Mouse (Mus musculus) adrenal gland (tissue): ENCODE data around the gene Ip6k2.

ENCODE experiments used
- intact Hi-C: fragments of 180-260 bp; cut with DNase I; formaldehyde crosslinking; loops from one replicate; pipeline ENCODE4 v1.15.1; 2025
- long read RNA-seq, 2 experiments: library from polyadenylated mRNA; unstranded; transcript quantifications; one replicate each; pipeline ENCODE4 v2.0.0; 2020; ENCODE audit warnings: borderline replicate concordance in 1 of 2; ENCODE audit not compliant: insufficient replicate concordance in 1 of 2

Ip6k2 gene
- long read RNA-seq, experiment 1, transcript Ip6k2-207 (2 exons, 2,820 nt): major isoform, 7 of 15 reads
- long read RNA-seq, experiment 1, partial matches to known transcripts: 1 of 15 reads
- long read RNA-seq, experiment 1, other reads (novel, unspliced or antisense): 2 of 15 reads
- long read RNA-seq, experiment 2, transcript Ip6k2-203 (4 exons, 607 nt): minor isoform, 7 of 43 reads
- long read RNA-seq, experiment 2, transcript Ip6k2-207 (2 exons, 2,820 nt): major isoform, 11 of 43 reads
- long read RNA-seq, experiment 2, partial matches to known transcripts: 1 of 43 reads
- long read RNA-seq, experiment 2, other reads (novel, unspliced or antisense): 17 of 43 reads

DNA sequence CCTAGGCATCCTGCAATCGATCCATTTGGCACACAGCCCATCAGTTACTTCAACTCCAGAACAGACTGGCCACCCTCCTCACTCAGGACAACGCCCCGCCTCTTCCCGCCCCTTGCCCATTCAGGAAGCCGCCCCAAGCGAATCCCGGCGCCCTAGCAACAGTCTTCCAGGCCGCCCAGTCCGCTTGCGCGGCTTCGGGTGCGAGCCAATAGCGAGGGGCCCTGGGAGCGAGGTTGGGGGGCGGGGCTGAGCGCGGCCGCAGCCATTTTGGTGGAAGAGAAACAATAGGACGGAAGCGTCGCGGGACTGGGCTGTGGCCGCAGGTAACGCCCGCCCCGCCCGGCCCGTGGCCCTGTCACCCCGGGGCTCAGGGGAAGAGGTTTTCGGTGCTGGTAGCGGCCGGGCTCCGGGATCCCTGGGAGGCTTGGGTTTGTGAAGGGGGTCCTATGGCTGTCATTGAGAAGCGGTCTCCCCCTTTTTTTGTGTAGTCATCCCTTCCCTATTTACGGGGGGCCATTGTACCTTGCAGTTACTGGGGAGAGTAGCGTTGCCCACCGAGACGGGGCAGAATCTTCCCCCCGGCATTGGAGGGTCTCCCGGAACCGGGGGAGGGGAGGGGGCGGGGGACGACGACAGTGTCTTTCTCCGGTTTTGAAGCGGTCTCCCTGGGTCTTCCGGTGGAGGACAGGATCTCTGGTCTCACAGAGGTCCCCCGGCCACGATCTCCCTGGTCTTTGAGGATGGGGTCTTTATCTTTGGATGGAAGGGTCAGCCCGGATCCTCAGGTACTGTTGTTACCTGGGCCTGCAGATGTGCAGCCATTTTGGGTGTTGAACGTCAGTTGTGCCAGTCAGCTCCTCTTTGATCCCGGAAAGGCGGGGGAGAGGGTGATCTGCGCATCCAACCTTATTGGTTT is at the start of gene Ip6k2:
Ip6k2 (plus strand) TSS at position 249 of the 916 bp plus-strand sequence.
- intact Hi-C loops: no loop called here

DNA sequence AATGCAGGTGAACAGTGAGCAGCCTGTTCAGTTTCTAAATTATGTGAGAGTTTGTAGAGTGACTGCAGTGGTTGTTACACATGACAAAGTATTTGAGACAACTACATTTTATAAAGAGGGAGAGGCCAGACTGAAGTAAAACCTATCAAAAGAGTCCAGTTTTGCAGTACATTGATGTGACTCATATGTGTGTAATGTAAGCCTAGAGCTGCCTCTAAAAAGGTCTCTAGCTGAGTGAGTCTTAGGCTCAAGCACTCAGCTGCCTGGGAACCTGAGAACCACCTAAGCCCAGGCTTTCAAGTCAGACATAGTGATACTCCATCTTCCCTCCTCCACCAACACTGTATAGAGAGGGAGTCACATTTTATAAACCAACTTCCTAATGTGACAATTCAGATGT is 49.0 kb upstream of the Ip6k2 start:
- intact Hi-C loops: no loop called here

DNA sequence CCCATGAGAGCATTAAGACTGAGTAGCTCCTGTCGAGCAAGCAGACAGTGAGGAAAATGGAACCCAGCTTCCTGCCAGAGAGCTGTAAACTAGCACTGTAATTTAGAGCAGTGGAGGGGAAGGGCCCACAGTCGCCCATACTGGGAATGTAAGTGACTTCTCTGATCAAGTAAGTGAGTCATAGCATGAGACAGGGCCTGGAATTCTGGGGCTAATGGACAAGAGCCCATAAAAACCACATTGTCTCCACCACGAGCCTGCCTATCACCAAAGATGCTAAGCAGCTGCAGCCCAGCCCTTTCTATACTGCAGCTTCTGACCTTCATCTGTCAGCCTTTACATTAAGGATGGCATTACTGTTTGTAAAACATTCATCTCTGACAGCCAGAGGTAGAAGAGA is 44.4 kb upstream of the Ip6k2 start:
- intact Hi-C loops: no loop called here

DNA sequence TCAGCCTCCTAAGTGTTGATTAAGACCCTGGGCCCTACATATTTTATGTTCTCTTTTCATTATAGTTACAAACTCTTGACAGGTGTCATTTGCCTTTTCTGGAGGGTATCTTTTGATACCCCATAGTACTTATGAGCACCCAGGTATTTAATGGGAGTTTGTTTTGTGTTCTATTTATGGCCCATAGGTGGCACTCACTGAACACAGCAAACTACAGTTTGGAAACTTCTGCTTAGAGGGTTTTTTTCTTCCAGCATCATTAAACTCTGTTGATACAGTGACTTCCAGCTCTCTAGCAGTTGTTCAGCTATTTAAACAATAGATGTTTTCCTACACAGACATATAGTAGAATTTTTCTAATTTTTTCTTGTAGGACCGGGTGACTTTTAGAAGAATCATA is 43.5 kb upstream of the Ip6k2 start:
- intact Hi-C loops: no loop called here

DNA sequence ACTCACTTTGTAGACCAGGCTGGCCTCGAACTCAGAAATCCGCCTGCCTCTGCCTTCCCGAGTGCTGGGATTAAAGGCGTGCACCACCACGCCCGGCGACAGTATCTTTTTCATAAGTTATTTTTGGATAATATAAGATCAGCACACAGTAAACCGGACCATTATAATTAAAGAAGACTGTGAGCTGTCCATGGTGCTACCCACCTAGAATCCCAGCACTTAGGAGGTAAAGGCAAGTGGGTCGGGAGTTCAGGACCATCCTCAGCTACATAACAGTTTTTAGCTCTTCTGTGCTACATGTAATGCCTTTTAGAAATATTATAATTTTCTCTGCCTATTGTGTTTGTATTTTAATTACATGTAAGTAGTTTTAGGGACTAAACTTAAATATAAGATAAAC is 41.5 kb upstream of the Ip6k2 start:
- intact Hi-C loops: no loop called here

DNA sequence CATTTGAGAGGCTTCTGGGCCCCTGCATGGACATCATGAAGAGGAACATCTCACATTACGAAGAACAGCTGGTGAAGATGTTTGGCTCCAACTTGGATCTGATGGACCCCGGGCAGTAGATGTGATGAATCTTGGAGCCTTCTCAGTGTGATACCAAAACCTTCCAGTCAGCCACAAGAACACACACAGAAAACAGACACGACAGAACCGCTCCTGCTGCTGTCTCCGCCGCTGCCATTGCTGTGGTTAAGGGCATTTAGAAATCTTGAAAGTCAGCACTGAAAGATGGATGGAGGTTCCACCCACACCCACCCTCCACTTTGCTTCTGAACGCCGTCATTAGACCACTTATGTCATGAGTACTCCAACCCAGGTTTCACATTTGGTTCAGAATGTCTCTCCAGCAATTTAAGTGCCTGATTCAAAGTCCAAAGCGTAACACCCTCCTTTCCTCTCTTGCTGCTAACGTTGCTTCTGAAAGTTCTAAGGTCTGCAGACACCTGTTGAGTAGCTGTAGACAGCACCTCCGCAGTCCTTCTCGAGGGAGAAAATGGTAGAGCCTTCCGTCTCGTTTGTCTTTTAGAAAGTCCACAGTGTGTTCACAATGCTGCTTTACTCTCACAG is 36.6 kb upstream of the Ip6k2 start:
- intact Hi-C loops: no loop called here

DNA sequence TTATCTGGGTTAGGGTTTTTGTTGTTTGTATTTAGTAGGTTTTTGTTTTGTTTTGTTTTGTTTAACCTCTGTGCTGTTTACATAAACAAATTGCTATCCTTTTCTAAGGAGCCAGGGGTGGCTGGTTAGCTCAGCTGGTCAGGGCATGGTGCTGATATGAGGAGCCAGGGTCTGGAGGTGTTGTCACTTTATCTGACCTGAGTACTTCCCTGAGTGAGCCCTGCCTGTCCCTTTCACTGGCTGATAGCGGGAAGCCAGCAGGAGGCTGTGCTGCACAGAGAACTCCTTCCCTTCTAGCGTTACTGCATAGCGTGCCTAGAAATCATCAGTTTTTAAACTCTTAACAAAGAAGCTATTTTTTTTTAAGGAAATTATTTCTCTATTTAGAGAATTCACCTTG is 35.9 kb upstream of the Ip6k2 start:
- intact Hi-C loops: no loop called here

DNA sequence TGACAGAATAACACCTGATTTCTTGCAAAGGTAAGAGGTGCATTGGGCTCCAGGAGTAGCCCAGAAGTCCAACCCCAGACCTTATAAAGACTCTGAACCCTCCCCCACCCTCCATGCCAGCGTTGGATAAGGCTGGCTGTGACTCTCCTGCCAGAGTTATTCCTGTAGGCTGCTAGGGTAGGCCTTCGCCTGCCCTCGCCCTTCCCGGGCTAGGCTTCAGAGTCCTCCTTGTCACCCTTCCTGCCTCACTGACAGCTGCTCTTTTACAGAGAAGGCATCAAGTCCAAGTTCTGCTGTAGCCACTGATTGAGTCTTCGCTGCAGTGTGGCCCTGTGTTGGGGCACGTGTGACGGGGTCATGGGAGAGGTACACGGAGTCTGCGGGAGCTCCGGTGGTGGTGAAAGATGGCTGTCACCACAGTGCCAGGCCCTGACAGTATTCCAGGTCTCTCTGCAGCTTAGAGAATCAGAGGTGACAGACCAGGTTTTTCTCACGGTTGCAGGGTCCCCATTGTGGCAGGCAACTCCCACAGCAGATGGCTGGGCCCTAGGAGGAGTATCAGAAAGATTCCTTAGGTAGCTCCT is 34.9 kb upstream of the Ip6k2 start:
- intact Hi-C loops: no loop called here

DNA sequence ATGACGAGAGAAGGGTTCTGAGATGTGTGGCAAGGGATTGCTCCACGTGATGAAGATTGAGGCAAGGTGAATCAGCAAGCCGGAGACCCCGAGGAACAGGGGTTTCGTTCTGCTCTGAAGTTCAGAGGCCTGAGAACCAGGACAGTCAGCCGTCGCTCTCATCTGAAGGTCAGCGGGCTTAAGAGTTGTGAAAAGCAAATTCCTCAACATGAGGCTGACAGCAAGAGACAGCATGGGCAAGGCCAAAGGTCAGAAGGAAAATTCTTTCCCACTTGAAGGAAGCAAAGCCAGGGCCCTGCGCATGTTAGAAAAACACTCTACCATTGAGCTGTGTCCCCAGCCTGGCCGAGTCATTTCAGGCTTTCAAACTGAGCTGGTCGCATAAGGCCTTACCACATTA is 33.0 kb upstream of the Ip6k2 start:
- intact Hi-C loops: no loop called here

DNA sequence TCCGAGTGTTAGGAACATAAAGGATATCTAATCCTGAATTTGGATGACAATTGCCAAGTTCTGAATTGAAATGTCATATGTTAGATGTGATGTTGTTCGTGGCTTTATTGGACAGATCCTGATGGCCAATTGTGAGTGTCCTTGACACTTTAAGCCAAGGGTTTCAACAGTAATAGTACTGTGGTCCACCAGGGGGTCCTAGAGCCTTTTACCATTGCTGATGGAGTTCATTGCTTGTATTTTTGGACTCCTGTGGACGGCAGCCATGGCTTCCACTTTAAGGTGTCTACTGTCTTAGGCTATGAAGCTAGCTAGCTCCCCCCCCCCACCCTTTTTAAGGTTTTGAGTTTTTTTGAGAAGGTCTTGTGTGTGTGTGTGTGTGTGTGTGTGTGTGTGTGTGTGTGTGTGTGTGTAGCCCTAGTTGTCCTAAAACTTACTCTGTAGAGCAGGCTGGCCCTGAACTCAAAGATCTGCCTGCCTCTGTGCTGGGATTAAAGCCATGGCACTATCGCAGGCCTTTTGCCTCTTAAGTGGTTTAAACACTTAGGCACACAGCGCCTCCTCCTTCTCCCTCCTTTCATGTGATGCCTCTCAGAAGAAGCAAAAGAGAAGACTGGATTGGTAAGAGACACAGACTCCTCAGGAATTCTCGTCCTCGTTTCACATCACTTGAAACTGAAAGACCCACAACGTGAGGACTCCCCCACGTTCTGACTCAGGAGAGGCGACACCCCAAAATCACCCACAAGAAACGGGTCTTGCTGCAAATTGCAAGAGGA is 31.3 kb upstream of the Ip6k2 start:
- intact Hi-C loops: no loop called here

DNA sequence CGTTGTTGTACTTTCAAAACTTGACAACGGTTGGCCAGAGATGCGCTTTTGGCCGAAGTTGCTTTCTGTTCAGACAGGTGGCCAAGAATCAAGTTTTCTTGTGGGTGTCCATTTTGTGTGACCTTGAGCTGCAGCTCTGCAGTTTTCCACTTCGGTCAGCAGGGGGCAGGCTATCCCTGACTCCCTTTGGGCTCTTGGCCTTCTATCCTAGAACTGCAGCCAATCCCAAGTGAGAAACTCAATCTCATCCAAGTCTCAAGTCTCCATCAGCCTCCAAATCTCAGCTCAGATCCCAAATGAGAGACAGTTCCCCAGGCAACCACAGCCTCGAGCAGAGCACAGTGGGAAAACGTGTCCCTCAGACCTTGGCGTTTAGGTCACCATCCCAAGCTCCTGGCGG is 30.3 kb upstream of the Ip6k2 start:
- intact Hi-C loops: no loop called here

DNA sequence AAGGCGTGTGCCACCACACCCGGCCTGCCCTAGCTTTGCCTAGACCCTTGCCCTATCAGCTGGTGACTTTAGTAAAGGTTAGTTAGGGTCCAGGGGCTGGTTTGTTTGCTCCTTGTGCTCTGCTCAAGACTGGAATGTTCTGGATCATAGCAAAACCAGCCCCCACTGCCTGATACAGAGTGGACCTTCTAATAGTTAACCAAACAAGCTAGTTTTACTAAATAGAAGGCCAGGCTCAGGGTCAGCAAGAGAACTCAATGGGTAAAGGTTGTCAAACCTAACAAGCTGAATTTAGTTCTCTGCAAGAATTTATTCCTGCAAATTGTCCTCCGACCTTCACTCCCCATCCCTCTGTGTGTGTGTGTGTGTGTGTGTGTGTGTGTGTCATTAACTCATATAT is 29.6 kb upstream of the Ip6k2 start:
- intact Hi-C loops: no loop called here

DNA sequence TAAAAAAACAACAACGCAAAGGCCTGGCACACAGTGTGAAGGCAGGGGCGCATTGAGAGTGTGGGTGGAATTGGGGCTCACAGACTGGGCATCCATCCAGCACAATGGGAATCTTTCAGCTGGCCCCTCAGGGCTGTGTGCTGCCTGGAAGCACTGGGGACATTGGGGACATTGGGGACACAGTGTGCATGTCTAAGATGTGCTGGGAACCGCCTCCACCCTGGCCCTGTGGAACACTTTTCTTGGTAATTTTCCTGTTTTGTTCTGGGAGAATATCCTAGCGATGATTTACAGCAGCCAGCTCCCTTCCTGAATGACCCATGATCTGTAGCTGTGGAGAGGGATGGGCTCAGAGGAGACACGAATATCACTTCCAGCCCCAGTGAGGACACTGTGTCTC is 29.2 kb upstream of the Ip6k2 start:
- intact Hi-C loops: no loop called here

DNA sequence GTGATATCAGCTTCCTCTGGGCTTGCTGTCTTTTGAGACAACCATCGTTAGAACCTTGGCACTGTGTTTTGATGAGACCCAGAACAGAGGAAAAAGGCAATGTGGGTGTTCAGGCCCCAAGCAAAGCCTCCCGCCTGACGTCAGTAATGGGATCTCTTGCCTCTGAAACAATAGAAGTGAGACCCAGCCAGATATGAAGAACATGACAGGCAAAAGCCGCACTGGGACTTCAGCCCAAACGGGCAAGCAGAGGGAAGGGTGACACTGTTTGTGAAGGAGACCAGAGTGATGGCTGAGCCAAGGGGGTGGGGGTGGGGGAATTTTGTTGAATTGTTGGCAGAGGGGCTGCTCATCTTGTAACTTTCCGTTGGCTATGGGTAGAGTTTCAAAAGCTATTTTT is 26.2 kb upstream of the Ip6k2 start:
- intact Hi-C loops: loop anchor here (5.0 kb wide), 1 partner anchor 60 kb away; no protein-coding TSS in a partner anchor

DNA sequence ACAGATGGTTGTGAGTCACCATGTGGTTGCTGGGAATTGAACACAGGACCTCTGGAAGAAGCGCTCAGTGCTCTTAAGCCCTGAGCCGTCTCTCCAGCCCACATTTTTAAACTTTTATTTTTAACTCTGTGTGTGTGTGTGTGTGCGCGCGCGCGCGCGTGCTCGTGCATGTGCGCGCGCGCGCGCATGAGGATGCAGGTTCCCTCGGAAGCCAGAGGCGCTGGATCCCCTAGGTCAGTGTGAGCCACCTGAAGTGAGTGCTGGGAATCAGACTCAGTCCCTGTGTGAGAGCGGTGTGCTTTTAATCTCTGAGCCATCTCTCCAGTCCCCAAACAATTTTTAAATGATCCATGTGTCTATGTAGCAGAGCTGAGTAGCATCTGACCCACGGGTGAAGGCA is 24.5 kb upstream of the Ip6k2 start:
- intact Hi-C loops: loop anchor here (5.0 kb wide), 1 partner anchor 58 kb away; no protein-coding TSS in a partner anchor

DNA sequence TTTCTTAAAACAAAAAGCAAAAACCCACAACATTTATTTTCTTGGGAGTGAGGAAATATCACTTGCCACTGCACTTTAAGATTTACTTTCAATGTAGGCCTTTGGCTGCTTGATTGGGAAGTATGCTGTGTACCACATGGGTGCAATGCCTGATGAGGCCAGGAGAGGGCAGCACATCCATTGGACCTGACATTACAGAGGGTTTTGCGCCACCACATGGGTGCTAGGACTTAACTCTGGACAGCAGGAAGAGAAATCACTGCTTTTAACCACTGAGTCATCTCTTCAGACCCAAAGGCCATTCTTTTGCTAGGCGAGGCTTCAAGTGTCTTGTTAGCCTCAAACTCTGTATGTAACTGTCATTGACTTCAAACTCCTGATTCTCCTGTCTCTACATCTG is 23.8 kb upstream of the Ip6k2 start:
- intact Hi-C loops: loop anchor here (5.0 kb wide), 1 partner anchor 57 kb away; no protein-coding TSS in a partner anchor

DNA sequence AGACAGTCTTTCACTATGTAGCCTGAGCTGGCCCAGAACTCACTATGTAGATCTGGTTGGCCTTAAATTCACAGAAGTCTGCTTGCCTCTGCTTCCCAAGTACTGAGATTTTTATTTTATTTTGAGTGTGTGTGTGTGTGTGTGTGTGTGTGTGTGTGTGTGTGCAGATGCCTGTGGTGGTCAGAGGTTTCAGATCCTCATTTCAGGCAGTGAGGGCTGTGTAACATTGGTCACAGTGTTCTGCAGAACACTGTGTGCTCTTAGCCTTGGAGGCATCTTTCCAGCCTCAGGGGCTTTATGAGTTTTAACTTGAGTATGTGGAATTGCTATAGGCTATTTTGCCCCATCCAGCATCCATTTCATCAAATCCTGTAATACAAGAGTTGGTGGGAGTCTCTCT is 22.0 kb upstream of the Ip6k2 start:
- intact Hi-C loops: no loop called here

DNA sequence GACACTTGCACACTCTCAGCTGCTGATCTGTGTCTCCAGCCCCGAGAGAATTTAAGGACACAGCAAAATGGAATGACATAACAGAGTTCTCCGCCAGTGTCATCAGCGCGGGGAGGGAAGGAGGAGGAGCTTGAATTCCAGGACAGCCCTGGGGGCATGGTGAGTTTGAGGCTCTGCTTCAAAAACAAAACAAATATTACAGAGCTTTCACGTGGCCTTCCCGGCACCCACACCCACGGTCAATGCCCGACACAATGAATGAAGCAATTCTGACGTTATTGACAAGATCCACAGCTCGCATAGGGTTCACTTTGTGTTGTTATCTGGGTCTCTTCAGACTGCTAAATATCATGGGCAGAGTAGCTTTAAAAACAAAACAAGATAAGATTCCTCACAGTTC is 18.6 kb upstream of the Ip6k2 start:
- intact Hi-C loops: no loop called here

DNA sequence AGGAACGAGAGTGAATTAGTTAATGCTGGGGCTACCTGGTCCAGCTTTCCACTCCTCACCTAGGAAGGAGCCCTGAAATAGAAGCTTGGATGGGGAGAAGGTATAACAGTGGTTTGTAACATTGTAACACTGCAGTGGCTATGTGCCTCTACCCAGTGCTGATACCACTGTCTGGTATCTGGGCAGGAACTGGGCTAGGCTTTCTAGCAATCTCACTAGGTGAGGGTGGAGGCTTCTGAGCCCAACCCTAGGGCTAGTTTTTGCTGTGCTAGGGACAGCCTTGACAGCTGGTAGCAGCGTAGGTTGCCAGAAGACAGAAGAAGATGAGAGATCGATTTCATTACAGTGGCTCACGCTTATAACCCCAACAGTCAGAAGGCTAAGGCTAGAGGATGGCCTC is 7.0 kb upstream of the Ip6k2 start:
- intact Hi-C loops: no loop called here

DNA sequence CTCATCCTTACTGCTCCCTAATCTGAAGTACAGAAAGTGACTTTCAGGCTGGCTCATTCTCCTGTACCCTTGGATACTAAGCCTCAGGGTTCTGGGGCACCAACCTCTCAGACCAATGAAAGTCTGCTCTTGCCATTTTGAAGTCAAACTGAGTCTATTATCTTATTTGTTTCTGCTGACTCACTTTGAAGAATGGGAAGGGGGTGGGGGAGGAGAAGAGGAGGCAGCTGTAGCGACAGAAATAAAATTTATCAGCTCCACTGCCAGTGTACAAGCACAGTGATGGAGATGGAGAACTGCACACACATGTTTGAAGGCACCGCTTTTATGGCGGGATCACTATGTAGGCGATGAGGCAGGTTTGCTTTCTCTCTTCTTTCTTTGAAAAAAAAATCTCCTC is 6.3 kb upstream of the Ip6k2 start:
- intact Hi-C loops: no loop called here

DNA sequence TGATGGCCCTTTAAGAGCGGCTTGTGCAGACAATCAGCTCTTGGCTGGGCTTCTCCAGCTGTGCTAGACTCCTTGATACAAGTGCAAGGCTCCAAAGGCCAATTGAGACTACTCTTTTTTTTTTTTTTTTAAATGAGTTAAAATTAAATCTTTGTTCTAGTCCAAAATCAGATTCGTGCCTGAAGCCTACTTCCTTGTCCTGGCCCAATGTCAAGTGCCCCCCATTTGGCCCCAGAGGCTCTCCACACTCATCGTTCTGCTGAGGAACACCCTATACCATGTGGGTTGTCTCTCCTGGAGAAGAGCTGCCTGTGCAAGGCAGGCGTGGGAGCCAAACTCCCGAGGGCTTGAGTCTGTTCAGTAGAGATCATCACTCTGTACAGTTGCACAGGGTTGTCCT is 2.6 kb upstream of the Ip6k2 start:
- intact Hi-C loops: no loop called here
